Mouse (Mus musculus) urinary bladder, postnatal 0 days (tissue): ENCODE measurements around the gene Wnt8b. TPM values are rescaled to one million over a fixed set of nuclear protein-coding genes. Genes with fewer than 3 reads are reported as not detected.

Experiments
- polyA plus RNA-seq: library from polyadenylated mRNA; unstranded; fragments of >200 nt; fragmentation: Nextera tagmentation; extraction: Ambion mirVana; gene quantifications from 2 replicates; pipeline ENCODE4 v1.2.1, GENCODE M21; 2015

The Wnt8b gene
- not detected in 2 replicates for polyA plus RNA-seq

GRCm38 (mm10) chr19:44493128-44493527 lies at the start of gene Wnt8b:
Wnt8b (plus strand) TSS chr19:44493472.

GRCm38 (mm10) chr19:44545321-44546041 lies 52.2 kb downstream of the Wnt8b start, which contains the start of gene Sec31b:
Sec31b (minus strand) TSS chr19:44545864.

GRCm38 (mm10) chr19:44552731-44553130 lies 59.5 kb downstream of the Wnt8b start, which contains the start of gene Gm20538:
Gm20538 (minus strand) TSS chr19:44552831.

GRCm38 (mm10) chr19:44554861-44555590 lies 61.8 kb downstream of the Wnt8b start, which contains the start of gene Ndufb8:
Ndufb8 (minus strand) TSS chr19:44555440.

GRCm38 (mm10) chr19:44562652-44563206 lies 69.5 kb downstream of the Wnt8b start, which contains the start of gene Hif1an:
Hif1an (plus strand) TSS chr19:44562850.

Other genes with a start within 250 kb of the Wnt8b start
- gene Scd2, start 199.8 kb upstream of the Wnt8b start, polyA plus RNA-seq: 57.6 and 114 TPM in 2 replicates
- gene Scd4, start 160.4 kb upstream of the Wnt8b start, polyA plus RNA-seq: 0.51 and 0.97 TPM in 2 replicates
- gene Scd1, start 85.6 kb upstream of the Wnt8b start, polyA plus RNA-seq: 9.1 and 14.9 TPM in 2 replicates
- 0.52 and 0.71 TPM in 2 replicates for gene Sec31b, start 52.4 kb downstream of the Wnt8b start, polyA plus RNA-seq
- not detected in 2 replicates for gene Gm20538, start 59.4 kb downstream of the Wnt8b start, polyA plus RNA-seq
- gene Ndufb8, start 62.0 kb downstream of the Wnt8b start, polyA plus RNA-seq: 723 and 848 TPM in 2 replicates
- gene Hif1an, start 69.4 kb downstream of the Wnt8b start, polyA plus RNA-seq: 15.3 and 16.1 TPM in 2 replicates